Mouse (Mus musculus): ENCODE measurements around the gene Pttg1.

- TF ChIP-seq CTCF (IDR thresholded peaks at IDR 0.05; ENCODE audit: borderline replicate concordance, insufficient read depth, low read length) (no peak), POLR2A (IDR thresholded peaks at IDR 0.05; ENCODE audit: low read depth, low read length) (no peak)
Observed at GRCm38 (mm10) chr11:43463204-43463603, 37.2 kb upstream of the Pttg1 start.

Data from embryonic fibroblast, embryonic 13.5 days (primary cell).